Mouse (Mus musculus): ENCODE data around the gene Galntl6.

GRCm38 (mm10) chr8:58805190-58805589, 107.2 kb downstream of the Galntl6 start:
- TF ChIP-seq POLR2A (IDR thresholded peaks at IDR 0.05; ENCODE audit: borderline replicate concordance, low read depth, low read length) (no peak), CTCF (IDR thresholded peaks at IDR 0.05; ENCODE audit: low read depth, low read length) (no peak)
